Mouse (Mus musculus) forebrain, embryonic 10.5 days (tissue): Measurements from ENCODE around the gene Fto. TPM values are rescaled to one million over a fixed set of nuclear protein-coding genes. Genes with fewer than 3 reads are reported as not detected.

Experiments
- DNase-seq: peaks from one replicate; pipeline ENCODE4 v3.0.0-alpha.2; 2017; ENCODE audit warnings: low spot score; ENCODE audit errors: extremely low spot score
- H3K27ac ChIP-seq: fragments of 300-500 bp; sonication (generic); 2 replicates; pipeline ENCODE4 v1.5.1; 2016; ENCODE audit warnings: mild to moderate bottlenecking
- H3K27me3 ChIP-seq: fragments of 300-500 bp; sonication (generic); 2 replicates; pipeline ENCODE4 v1.6.1; 2016; ENCODE audit warnings: mild to moderate bottlenecking; ENCODE audit not compliant: poor library complexity, severe bottlenecking
- H3K36me3 ChIP-seq: fragments of 300-500 bp; sonication (generic); replicated peaks from 2 replicates; pipeline ENCODE4 v1.6.1; 2016; ENCODE audit warnings: mild to moderate bottlenecking, moderate library complexity
- H3K4me1 ChIP-seq: fragments of 300-500 bp; sonication (generic); 2 replicates; pipeline ENCODE4 v1.6.1; 2016
- H3K4me3 ChIP-seq: fragments of 300-500 bp; sonication (generic); 2 replicates; pipeline ENCODE4 v1.5.1; 2016; ENCODE audit warnings: mild to moderate bottlenecking, moderate library complexity
- H3K9me3 ChIP-seq: fragments of 300-500 bp; sonication (generic); 2 replicates; pipeline ENCODE4 v1.6.1; 2016; ENCODE audit warnings: mild to moderate bottlenecking, moderate library complexity
- WGBS: fragments of 180-500 bp; shearing (Covaris S2); methylation state at CpG from one replicate; pipeline ENCODE4 v1.1.7; 2016; 5-methylcytosine and 5-hydroxymethylcytosine counted together
- polyA plus RNA-seq: library from polyadenylated mRNA; unstranded; fragments of >200 nt; fragmentation: Nextera tagmentation; extraction: Ambion mirVana; gene quantifications from 2 replicates; pipeline ENCODE4 v1.2.1, GENCODE M21; 2016

Gene Fto
- polyA plus RNA-seq, 1 experiment from 2014 or later: 88.3 TPM

- no peak overlapping the region for H3K4me3 ChIP-seq
- no peaks in the 10 kb centered on the region for H3K9me3 ChIP-seq
- H3K27me3 ChIP-seq: peaks cover 71% of the 10 kb centered on the region
- H3K27ac ChIP-seq: no peak overlapping the region
- peaks cover 82% of the 10 kb centered on the region for H3K4me1 ChIP-seq
- DNase-seq: no peak
- 78% methylated on average over 11 of the region's 11 CpGs for WGBS
- H3K36me3 ChIP-seq: no peaks in the 10 kb centered on the region
Observed at GRCm38 (mm10) chr8:91615781-91616683, 302.7 kb downstream of the Fto start.

- H3K4me3 ChIP-seq: no peak overlapping the region
- no peak for DNase-seq
- WGBS: 67% methylated on average over 5 of the region's 5 CpGs
- no peaks in the 10 kb centered on the region for H3K36me3 ChIP-seq
- H3K4me1 ChIP-seq: peaks cover 66% of the 10 kb centered on the region
- no peaks in the 10 kb centered on the region for H3K9me3 ChIP-seq
- H3K27ac ChIP-seq: no peak overlapping the region
- peaks cover 79% of the 10 kb centered on the region for H3K27me3 ChIP-seq
Observed at GRCm38 (mm10) chr8:91617772-91618171, 304.4 kb downstream of the Fto start.

- peaks cover 87% of the 10 kb centered on the region for H3K27me3 ChIP-seq
- H3K4me3 ChIP-seq: no peak overlapping the region
- H3K9me3 ChIP-seq: no peaks in the 10 kb centered on the region
- peaks cover 45% of the 10 kb centered on the region for H3K4me1 ChIP-seq
- 76% methylated on average over 12 of the region's 12 CpGs for WGBS
- no peaks in the 10 kb centered on the region for H3K36me3 ChIP-seq
- H3K27ac ChIP-seq: no peak overlapping the region
- no peak for DNase-seq
Observed at GRCm38 (mm10) chr8:91622757-91623156, 309.4 kb downstream of the Fto start.

- H3K4me3 ChIP-seq: no peak overlapping the region
- H3K36me3 ChIP-seq: no peaks in the 10 kb centered on the region
- 44% methylated on average over 18 of the region's 18 CpGs for WGBS
- H3K27ac ChIP-seq: no peak overlapping the region
- no peaks in the 10 kb centered on the region for H3K9me3 ChIP-seq
- DNase-seq: no peak
- H3K4me1 ChIP-seq: peaks cover 53% of the 10 kb centered on the region
- peaks cover 90% of the 10 kb centered on the region for H3K27me3 ChIP-seq
Observed at GRCm38 (mm10) chr8:91625686-91626558, 312.6 kb downstream of the Fto start.

GRCm38 (mm10) chr8:91629594-91629993, 316.3 kb downstream of the Fto start:
- Histone ChIP-seq H3K9me3 (no peaks in the 10 kb centered on the region), H3K27me3 (peaks cover 97% of the 10 kb centered on the region), H3K4me1 (peaks cover 55% of the 10 kb centered on the region), H3K27ac (no peak overlapping the region), H3K36me3 (peaks cover 3% of the 10 kb centered on the region; the same call in 1 of the 2 replicates), H3K4me3 (no peak overlapping the region)
- 25% methylated on average over 14 of the region's 14 CpGs for WGBS
- DNase-seq: no peak

GRCm38 (mm10) chr8:91630320-91631033, 317.2 kb downstream of the Fto start:
- H3K36me3 ChIP-seq: peaks cover 9% of the 10 kb centered on the region
- peaks cover 57% of the 10 kb centered on the region for H3K4me1 ChIP-seq
- WGBS: 75% methylated on average over 16 of the region's 16 CpGs
- H3K27ac ChIP-seq: no peak overlapping the region
- H3K27me3 ChIP-seq: peaks cover 97% of the 10 kb centered on the region
- H3K4me3 ChIP-seq: no peak overlapping the region
- DNase-seq: no peak
- no peaks in the 10 kb centered on the region; the same call in 1 of the 2 replicates for H3K9me3 ChIP-seq

- DNase-seq: no peak
Observed at GRCm38 (mm10) chr8:91632411-91632810, 319.1 kb downstream of the Fto start.

GRCm38 (mm10) chr8:91635406-91635805, 322.1 kb downstream of the Fto start:
- Histone ChIP-seq H3K36me3 (peaks cover 11% of the 10 kb centered on the region), H3K27ac (no peak overlapping the region), H3K4me3 (no peak overlapping the region), H3K9me3 (no peaks in the 10 kb centered on the region; the same call in 1 of the 2 replicates), H3K27me3 (peaks cover 84% of the 10 kb centered on the region), H3K4me1 (peaks cover 44% of the 10 kb centered on the region)
- whole genome bisulfite sequencing: 89% methylated on average over 4 of the region's 4 CpGs
- DNase-seq: no peak

More at GRCm38 (mm10) chr8:91632411-91632810, 319.1 kb downstream of the Fto start:
- Histone ChIP-seq H3K4me1 (peaks cover 47% of the 10 kb centered on the region), H3K27me3 (peaks cover 95% of the 10 kb centered on the region), H3K4me3 (no peak overlapping the region), H3K9me3 (no peaks in the 10 kb centered on the region; the same call in 1 of the 2 replicates), H3K36me3 (peaks cover 11% of the 10 kb centered on the region), H3K27ac (no peak overlapping the region)
- WGBS: 86% methylated on average over 8 of the region's 8 CpGs

- Histone ChIP-seq H3K36me3 (peaks cover 11% of the 10 kb centered on the region), H3K9me3 (no peaks in the 10 kb centered on the region; the same call in 1 of the 2 replicates), H3K27ac (no peak overlapping the region), H3K4me3 (no peak overlapping the region), H3K27me3 (peaks cover 85% of the 10 kb centered on the region), H3K4me1 (peaks cover 41% of the 10 kb centered on the region)
- DNase-seq: no peak
- 80% methylated on average over 6 of the region's 6 CpGs for WGBS
Observed at GRCm38 (mm10) chr8:91636887-91637286, 323.6 kb downstream of the Fto start.

- Histone ChIP-seq H3K9me3 (no peaks in the 10 kb centered on the region; the same call in 1 of the 2 replicates), H3K27me3 (peaks cover 85% of the 10 kb centered on the region), H3K27ac (no peak overlapping the region), H3K4me1 (peaks cover 39% of the 10 kb centered on the region), H3K36me3 (peaks cover 11% of the 10 kb centered on the region), H3K4me3 (no peak overlapping the region)
- no peak for DNase-seq
- 90% methylated on average over 9 of the region's 9 CpGs for WGBS
Observed at GRCm38 (mm10) chr8:91637684-91638083, 324.4 kb downstream of the Fto start.

GRCm38 (mm10) chr8:91638256-91638655, 324.9 kb downstream of the Fto start:
- 77% methylated on average over 12 of the region's 12 CpGs for WGBS
- Histone ChIP-seq H3K4me3 (no peak overlapping the region), H3K27me3 (peaks cover 85% of the 10 kb centered on the region), H3K9me3 (no peaks in the 10 kb centered on the region; the same call in 1 of the 2 replicates), H3K36me3 (peaks cover 11% of the 10 kb centered on the region), H3K4me1 (peaks cover 39% of the 10 kb centered on the region), H3K27ac (no peak overlapping the region)
- no peak for DNase-seq

- peaks cover 86% of the 10 kb centered on the region for H3K27me3 ChIP-seq
- no peak overlapping the region for H3K27ac ChIP-seq
- WGBS: 75% methylated on average over 7 of the region's 7 CpGs
- no peak overlapping the region for H3K4me3 ChIP-seq
- DNase-seq: no peak
- no peaks in the 10 kb centered on the region; the same call in 1 of the 2 replicates for H3K9me3 ChIP-seq
- H3K4me1 ChIP-seq: peaks cover 41% of the 10 kb centered on the region
- peaks cover 2% of the 10 kb centered on the region for H3K36me3 ChIP-seq
Observed at GRCm38 (mm10) chr8:91640471-91640870, 327.1 kb downstream of the Fto start.
